In the genomic region with DNA sequence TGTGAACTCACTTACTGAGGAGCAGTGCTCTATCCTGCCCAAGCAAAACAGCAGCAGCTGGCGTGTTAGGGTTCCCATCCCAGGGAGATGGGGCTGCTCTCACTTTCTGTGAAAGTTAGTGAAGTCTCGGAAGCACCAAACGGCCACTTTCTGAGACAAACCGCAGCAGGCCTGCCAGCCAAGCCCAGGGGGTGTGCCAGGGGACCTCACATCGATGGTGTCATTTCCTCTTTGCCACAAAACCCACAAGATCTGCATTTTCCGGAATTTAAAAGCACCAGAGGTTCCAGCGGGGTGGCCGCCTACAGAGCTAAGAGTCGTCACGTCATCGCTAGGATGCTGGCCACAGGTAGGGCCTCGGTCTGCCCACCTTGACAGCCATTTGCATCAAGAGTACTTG, we compare ENCODE assay signal across 1 mouse cellular context.
TF ChIP-seq lines count a peak whose summit lies in the region.

No protein-coding gene starts in this region.

TF ChIP-seq in MEL, 35 proteins besides CTCF, POLR2A, EP300 and RAD21 (continued from another document):
- TF ChIP-seq MAZ (IDR thresholded peaks at IDR 0.05; ENCODE audit: low read depth, low read length) = no peak
TF ChIP-seq in MEL: peak in this region for 6.
